Mouse (Mus musculus) G1E (cell line): ENCODE results near the gene Apol11b. TPM values are rescaled to one million over a fixed set of nuclear protein-coding genes. Genes with fewer than 3 reads are reported as not detected.
"Not testable (repeated sequence)": the region's sequence is repeated elsewhere in the genome, so short reads cannot be mapped to it uniquely, and the experiment has no call there.

Experiments
- ATAC-seq: 2 replicates; pipeline ENCODE4 v1.8.0; 2016; ENCODE audit warnings: mild to moderate bottlenecking; ENCODE audit not compliant: insufficient number of reproducible peaks, poor library complexity, low FRiP score, severe bottlenecking; ENCODE audit errors: extremely low read depth
- DNase-seq: peaks from one replicate; pipeline ENCODE4 v3.0.0; 2012; ENCODE audit warnings: low spot score
- H3K27me3 ChIP-seq: 2 replicates; pipeline ENCODE4 v1.6.1; 2012; ENCODE audit warnings: mild to moderate bottlenecking, low read length, inconsistent platforms; ENCODE audit not compliant: insufficient read depth
- H3K36me3 ChIP-seq: replicated peaks from 2 replicates; pipeline ENCODE3; 2012; ENCODE audit warnings: mild to moderate bottlenecking, inconsistent platforms
- H3K4me1 ChIP-seq: 2 replicates; pipeline ENCODE4 v1.6.1; 2012; ENCODE audit warnings: low read depth, low read length, inconsistent platforms, mixed read lengths; ENCODE audit not compliant: insufficient read depth
- H3K4me3 ChIP-seq: 2 replicates; pipeline ENCODE4 v1.5.1; 2012; ENCODE audit warnings: low read depth, mild to moderate bottlenecking, inconsistent platforms, low read length, moderate library complexity, mixed read lengths
- H3K9me3 ChIP-seq: replicated peaks from 2 replicates; pipeline ENCODE4 v1.6.1; 2012; ENCODE audit warnings: inconsistent platforms
- CTCF ChIP-seq: IDR thresholded peaks from 2 replicates; pipeline ENCODE4 v1.5.1; 2012; ENCODE audit warnings: low read depth, low read length, inconsistent platforms, mixed read lengths
- polyA plus RNA-seq: library from polyadenylated mRNA; stranded (reverse); fragments of >175 nt; gene quantifications from 2 replicates; pipeline ENCODE4 v1.2.3, GENCODE M21; 2012
- total RNA-seq, 2 experiments: library from RNA; stranded (forward) in 1 of 2; stranded (reverse) in 1 of 2; fragments of 200-1000 nt in 1 of 2; fragments of >200 nt in 1 of 2; fragmentation: Nextera tagmentation in 1 of 2; gene quantifications; 2 replicates each; pipeline ENCODE4 v1.2.3; 2014 to 2017

Gene Apol11b
- total RNA-seq (2014; fragmentation: Nextera tagmentation): 1.3 TPM in 1 of 2 replicates, not detected in the other
- total RNA-seq (2017): 0.11 and 0.12 TPM in 2 replicates
- not detected in 2 replicates for polyA plus RNA-seq

GRCm38 (mm10) chr15:77643176-77643575 lies at the start of gene Apol11b:
Gene Apol11b, minus strand, starts transcription at chr15:77643286.
- not testable (repeated sequence) for H3K9me3 ChIP-seq, H3K4me3 ChIP-seq, H3K36me3 ChIP-seq, DNase-seq, ATAC-seq, H3K4me1 ChIP-seq, H3K27me3 ChIP-seq

- not testable (repeated sequence) for H3K27me3 ChIP-seq, H3K4me1 ChIP-seq, DNase-seq, ATAC-seq, H3K9me3 ChIP-seq, H3K4me3 ChIP-seq, H3K36me3 ChIP-seq
These were observed 48.6 kb upstream of the Apol11b start for GRCm38 (mm10) chr15:77691532-77692311.

DNA sequence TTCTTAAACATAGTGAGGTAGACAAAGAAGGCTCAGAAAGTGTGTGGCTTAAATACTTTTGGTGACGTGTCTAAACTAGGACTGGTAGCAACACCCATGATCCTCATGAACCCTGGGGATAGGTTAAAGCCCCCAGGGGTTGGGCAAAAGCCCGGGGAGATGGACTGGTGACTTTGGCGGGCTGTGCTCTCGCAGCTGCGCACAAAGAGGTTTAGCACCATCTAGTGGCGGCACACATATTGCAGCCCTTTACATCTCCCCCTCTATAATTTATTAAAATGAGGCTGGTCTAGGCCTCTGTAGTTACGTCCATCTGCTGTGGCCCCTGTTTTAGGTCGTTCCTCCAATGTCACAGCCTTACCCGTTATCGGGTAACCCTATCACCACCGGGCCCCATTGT lies 40.9 kb upstream of the Apol11b start:
- DNase-seq: not testable (repeated sequence)

DNA sequence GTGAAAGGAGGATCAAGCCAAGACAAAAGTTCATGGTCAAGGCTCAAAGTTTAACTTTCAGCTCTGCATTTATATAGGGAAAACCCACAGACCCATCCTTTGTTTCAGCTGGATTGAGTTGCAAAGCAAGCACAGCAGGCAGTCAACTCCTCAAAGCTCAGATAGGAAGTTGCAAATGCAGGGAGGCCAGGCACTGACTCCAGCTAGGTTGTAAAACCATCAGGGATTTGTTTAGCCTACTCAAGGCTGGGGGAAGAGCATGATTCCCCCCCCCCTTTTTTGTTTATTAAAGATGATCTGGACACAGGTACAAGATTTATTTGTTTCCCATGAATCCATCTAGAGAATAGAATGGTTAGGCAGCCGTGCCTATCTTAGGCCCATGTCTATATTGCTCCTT lies 31.0 kb upstream of the Apol11b start:
- not testable (repeated sequence) for ATAC-seq, H3K4me1 ChIP-seq, DNase-seq, H3K9me3 ChIP-seq, H3K36me3 ChIP-seq, H3K27me3 ChIP-seq, H3K4me3 ChIP-seq

More for the DNA sequence above, 40.9 kb upstream of the Apol11b start:
- not testable (repeated sequence) for ATAC-seq, H3K9me3 ChIP-seq, H3K36me3 ChIP-seq, H3K4me1 ChIP-seq, H3K4me3 ChIP-seq, H3K27me3 ChIP-seq
- peak; percentile 42; the same call in 1 of the 2 replicates for TF ChIP-seq CTCF

DNA sequence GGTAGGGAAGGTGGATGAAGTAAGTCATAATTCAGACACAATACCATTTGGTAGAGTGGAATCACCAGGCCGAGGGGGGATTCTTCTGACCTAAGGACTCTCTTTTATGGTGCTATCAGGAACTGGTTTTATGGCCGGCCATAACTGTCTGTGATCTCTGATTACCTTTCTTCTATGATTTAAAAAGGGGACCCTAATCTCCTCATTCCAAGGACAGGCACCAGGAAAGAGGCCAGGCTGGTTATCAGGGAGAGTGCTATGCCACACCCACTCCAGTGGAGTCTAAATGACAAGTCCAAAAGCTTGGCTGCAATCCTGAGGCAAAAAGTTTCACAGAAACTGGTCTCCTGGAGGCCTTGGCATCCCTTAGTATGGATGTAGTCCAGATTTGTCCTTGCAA lies 18.8 kb upstream of the Apol11b start:
- H3K36me3 ChIP-seq, H3K4me3 ChIP-seq, H3K27me3 ChIP-seq, H3K9me3 ChIP-seq, H3K4me1 ChIP-seq, DNase-seq, ATAC-seq: not testable (repeated sequence)

DNA sequence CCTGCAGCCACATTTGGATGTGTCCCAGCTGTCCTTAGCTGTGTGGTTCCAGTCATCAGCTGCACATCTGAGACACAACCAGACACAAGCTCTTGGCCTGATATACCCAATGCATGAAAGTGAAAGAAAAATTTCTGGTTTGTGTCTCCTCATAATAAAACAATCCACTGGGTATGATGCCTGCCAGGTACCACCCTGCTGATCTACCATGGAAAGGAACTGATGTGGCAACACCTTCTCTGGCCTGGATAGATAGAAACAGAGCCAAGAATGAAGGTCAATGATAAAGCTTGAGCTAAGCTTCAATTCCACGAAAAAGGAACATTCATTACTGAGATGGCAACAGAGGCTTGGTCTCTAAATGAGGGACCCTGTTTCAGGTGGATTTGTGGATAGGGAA lies 16.7 kb upstream of the Apol11b start:
- not testable (repeated sequence) for H3K36me3 ChIP-seq, ATAC-seq, H3K27me3 ChIP-seq, H3K4me3 ChIP-seq, H3K4me1 ChIP-seq, H3K9me3 ChIP-seq, DNase-seq

GRCm38 (mm10) chr15:77651143-77651542 lies 8.1 kb upstream of the Apol11b start:
- not testable (repeated sequence) for ATAC-seq, DNase-seq, H3K27me3 ChIP-seq, H3K4me3 ChIP-seq, H3K36me3 ChIP-seq, H3K9me3 ChIP-seq, H3K4me1 ChIP-seq

DNA sequence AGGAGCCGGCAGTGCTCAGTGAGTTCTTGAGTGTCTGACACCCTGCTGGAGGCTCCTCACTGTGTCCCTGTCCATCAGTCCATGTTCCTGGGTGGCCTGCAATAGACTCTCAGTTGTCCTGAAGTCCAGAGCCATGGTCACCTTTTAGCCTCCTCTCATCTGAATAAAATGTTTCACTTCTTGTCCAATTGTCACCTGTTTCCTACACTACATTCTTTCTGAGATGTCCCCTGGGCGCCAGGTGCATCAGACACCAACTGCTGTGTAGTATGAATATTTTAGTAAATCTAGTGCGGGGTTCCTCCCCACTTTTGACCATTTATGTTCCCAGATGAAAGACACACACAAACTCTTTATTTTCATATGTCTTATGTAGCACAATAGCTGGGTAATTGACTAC lies 13.3 kb downstream of the Apol11b start:
- H3K36me3 ChIP-seq, H3K9me3 ChIP-seq, ATAC-seq, H3K27me3 ChIP-seq, H3K4me3 ChIP-seq, DNase-seq, H3K4me1 ChIP-seq: not testable (repeated sequence)

DNA sequence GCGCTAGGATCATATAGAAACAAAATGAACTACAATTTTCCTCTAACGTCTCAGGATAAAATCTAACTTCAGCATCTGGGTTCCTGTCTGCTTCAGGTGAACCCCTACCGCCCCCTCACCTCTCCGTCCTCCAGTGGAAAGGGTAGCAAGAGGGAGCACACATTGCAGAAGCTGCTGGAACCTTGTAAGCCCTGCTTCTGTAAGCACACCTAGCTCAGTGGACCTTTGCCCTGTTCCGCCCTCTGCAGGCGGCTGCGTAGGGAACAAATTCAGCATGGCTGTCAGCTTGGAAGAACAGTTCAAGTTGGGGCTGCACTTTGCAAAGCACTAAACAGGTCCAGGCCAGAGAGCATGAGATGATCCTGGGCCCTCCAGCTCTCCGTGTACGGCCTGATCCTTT lies 14.4 kb downstream of the Apol11b start:
- not testable (repeated sequence) for DNase-seq, ATAC-seq

GRCm38 (mm10) chr15:77626471-77626870 lies 16.6 kb downstream of the Apol11b start:
- not testable (repeated sequence) for H3K4me3 ChIP-seq, ATAC-seq, H3K4me1 ChIP-seq, H3K27me3 ChIP-seq, DNase-seq, H3K36me3 ChIP-seq, H3K9me3 ChIP-seq

More for the DNA sequence above, 14.4 kb downstream of the Apol11b start:
- not testable (repeated sequence) for H3K9me3 ChIP-seq, H3K4me3 ChIP-seq, H3K4me1 ChIP-seq, H3K27me3 ChIP-seq, H3K36me3 ChIP-seq
